Mouse (Mus musculus) 416B (cell line): ENCODE measurements around the gene Fzd7.

Experiments
- DNase-seq: peaks from one replicate; pipeline ENCODE4 v3.0.0; 2011; ENCODE audit warnings: low read depth

Gene Fzd7

DNA sequence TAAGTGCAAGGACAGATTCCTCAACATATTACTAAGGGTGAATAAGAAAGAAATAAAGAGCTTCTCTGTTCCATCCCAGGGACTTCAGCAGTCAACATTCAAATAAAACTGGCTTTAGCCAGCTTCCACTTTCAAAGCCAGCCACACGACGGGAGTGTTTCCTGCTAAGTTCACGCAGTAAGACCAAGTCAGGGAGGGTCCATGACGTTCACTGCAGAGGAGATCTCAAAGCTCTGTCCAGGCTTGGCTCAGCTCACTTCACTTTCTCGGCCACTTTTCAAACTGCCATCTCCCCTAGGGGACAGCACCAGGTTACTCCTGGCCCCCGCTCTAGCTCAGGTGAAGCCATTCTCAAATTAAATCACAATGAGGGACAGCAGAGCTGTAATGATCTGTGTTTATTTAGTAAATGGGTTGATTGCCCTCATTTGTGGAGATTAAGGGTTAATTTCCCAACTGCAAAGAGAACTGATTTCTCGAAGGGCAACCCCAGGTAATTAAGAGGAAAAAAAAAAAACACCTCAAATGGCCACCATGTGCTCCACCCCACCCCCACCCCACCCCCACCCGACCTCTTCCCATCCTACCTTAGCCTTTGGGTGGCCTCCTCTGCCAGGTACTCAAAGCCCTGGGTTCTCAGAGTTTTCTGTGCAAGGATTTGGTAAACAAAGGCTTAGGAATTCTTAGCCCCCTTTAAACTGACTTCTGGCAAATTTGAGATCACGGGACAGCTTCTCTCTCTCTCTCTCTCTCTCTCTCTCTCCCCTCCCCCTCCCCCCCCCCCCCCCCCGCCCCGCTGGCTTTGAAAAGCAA lies 9.7 kb upstream of the Fzd7 start:
- no peak for DNase-seq

DNA sequence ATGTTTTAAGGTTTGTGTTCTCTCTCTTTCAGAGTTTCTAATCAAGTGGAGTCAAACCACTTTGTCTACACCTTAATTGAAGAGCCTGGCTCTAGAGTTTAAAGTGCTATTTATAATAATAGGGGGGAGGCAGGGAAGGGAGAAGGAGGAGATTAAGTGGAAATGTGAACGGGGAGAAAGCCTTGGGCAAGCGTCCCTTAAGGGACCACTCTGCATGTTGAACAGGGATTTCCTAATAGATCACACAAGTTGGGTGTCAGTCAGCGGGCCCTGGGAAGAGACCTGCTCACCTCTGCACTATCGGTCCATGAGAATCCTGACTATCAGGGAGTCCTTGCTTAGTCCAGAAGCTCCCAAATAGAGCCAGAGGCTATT lies 9.1 kb upstream of the Fzd7 start:
- no peak for DNase-seq

DNA sequence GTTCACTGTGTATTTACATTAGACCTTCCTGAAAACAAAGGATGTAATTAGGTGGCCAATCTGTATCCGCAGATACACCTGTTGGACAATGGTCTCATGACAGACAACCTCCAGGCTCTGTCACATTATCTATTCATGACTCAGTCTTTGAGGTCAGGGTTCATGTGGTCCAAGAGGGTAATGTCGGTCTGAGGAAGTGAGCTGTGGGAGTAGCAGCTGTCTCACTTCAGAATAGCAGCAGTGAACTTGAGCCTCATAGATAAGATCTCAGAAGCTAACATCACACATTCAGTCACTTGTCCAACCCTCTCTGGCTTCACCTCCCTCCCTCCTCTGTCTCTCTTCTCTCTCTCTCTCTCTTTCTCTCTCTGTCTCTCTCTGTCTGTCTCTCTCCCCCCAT lies 6.6 kb upstream of the Fzd7 start:
- peak; percentile 84 for DNase-seq

DNA sequence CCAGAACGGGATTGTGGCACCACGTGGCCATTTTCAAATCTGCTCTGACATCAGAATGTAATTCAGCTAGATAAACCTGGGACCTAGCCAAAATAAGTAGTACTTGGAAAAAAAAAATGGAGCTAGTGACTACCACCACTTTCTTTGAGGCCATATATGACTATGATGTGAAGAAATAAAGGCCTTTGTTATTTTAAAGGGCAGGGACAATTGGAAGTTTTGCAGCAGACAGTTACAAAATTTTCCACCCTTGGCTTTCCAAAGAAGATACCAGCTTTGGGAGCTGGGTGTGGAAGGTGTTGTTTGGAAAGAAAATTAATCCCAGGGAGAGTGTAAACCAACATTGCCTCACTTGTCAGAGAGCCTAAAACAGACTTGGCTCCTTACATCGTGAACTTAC lies 3.3 kb upstream of the Fzd7 start:
- DNase-seq = no peak

DNA sequence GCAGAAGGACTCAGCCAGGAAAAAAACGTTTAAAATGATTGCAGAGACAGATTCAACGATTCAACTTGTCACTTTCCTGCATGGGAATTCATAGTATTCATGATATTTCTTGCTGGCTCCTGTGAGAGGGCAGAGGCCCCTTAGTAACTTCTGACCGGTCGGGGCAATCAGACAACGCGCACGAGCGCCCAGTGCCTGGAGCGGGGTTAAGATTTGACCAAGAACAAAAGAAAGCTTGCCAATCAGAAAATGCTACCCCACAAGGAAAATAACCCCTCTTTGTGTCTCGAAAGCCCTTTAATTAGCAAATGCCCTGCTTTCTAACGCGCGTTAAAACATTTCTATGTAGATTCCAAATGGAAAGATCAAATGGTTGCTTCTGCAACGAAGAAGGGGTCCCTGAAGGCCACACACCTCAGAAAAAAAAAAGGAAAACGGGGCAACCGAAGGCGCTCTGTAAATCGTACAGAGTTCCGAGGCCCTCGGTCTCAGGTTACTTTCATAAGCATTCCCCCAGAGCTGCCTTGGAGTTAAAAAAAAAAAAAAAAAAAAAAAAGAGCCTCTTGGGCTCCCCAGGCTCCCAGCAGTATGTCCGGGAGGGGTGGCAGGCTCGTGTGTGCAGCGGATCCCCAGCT lies 1.3 kb upstream of the Fzd7 start:
- peak; percentile 59 for DNase-seq

DNA sequence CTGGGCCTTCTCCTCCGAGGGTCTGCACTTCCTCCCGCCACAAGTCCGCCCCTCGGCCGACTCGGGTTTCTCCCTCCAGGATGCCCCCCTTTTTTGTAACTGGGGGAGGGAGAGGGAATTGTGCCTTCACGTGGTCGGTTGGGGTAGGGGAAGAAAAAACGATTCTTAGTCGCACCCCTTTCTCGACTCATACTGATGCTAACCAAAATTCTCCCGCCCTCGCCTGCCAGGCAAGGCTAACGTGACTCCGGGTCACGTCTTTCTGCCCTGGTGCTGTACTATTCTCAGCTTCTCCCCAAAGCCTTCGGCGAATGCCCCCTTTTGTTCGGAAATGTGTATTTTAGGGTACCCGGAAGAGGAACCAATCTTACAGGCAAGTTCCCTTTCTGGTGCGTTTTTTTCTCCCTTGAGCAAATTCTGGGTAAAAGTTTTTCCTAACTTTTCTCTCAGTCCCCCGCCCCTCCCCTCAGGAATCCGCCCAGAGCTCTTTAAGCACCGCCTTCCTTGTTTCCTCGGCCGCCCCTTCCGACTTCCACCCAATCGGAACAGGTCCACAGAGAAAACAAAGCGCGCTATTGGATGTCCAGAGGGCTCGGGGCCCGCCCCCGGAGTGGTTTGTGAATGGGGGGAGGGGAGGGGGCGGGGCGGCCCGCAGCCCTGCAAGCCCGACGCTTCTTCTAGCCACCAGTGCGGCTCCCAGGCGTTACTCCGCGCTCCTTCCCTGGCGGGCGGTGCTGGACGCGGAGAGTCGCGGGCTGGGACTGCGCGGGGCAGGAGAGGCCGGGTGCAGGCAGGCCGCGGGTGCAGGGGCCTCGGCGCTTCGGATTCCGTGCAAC lies 550 bp upstream of the Fzd7 start:
- peak; percentile 99 for DNase-seq

DNA sequence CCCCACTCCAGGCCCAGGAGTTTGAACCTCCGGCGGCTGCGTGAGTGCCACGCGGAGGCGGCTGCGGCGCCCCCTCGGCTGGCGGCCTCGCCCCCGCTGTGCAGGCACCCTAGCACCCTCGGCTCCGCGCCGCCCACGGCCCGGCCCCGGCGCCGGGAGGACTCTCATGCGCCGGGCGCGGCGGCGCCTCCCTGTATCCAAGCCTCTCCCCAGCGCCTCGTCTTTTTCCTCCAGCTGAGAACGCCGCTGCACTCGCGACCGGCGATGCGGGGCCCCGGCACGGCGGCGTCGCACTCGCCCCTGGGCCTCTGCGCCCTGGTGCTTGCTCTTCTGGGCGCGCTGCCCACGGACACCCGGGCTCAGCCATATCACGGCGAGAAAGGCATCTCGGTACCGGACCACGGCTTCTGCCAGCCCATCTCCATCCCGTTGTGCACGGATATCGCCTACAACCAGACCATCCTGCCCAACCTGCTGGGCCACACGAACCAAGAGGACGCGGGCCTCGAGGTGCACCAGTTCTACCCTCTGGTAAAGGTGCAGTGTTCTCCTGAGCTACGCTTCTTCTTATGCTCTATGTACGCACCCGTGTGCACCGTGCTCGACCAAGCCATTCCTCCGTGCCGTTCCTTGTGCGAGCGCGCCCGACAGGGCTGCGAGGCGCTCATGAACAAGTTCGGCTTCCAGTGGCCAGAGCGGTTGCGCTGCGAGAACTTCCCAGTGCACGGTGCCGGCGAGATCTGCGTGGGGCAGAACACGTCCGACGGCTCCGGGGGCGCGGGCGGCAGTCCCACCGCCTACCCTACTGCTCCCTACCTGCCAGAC lies 684 bp downstream of the Fzd7 start:
- no peak for DNase-seq

DNA sequence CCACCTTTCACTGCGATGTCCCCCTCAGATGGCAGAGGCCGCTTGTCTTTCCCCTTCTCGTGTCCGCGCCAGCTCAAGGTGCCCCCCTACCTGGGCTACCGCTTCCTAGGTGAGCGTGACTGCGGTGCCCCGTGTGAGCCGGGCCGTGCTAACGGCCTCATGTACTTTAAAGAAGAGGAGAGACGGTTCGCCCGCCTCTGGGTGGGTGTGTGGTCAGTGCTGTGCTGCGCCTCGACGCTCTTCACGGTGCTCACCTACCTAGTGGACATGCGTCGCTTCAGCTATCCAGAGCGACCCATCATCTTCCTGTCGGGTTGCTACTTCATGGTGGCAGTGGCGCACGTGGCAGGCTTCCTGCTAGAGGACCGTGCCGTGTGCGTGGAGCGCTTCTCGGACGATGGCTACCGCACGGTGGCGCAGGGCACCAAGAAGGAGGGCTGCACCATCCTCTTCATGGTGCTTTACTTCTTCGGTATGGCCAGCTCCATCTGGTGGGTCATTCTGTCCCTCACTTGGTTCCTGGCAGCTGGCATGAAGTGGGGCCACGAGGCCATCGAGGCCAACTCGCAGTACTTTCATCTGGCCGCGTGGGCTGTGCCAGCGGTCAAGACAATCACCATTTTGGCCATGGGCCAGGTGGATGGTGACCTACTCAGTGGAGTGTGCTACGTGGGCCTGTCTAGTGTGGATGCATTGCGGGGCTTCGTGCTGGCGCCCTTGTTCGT lies 1.5 kb downstream of the Fzd7 start:
- no peak for DNase-seq

DNA sequence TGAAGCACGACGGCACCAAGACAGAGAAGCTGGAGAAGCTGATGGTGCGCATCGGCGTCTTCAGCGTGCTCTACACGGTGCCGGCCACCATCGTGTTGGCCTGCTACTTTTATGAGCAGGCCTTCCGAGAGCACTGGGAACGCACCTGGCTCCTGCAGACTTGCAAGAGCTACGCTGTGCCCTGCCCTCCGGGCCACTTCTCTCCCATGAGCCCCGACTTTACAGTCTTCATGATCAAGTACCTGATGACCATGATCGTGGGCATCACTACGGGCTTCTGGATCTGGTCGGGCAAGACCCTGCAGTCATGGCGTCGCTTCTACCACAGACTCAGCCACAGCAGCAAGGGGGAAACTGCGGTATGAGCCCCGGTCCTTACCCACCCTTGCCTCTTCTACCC lies 2.1 kb downstream of the Fzd7 start:
- no peak for DNase-seq

DNA sequence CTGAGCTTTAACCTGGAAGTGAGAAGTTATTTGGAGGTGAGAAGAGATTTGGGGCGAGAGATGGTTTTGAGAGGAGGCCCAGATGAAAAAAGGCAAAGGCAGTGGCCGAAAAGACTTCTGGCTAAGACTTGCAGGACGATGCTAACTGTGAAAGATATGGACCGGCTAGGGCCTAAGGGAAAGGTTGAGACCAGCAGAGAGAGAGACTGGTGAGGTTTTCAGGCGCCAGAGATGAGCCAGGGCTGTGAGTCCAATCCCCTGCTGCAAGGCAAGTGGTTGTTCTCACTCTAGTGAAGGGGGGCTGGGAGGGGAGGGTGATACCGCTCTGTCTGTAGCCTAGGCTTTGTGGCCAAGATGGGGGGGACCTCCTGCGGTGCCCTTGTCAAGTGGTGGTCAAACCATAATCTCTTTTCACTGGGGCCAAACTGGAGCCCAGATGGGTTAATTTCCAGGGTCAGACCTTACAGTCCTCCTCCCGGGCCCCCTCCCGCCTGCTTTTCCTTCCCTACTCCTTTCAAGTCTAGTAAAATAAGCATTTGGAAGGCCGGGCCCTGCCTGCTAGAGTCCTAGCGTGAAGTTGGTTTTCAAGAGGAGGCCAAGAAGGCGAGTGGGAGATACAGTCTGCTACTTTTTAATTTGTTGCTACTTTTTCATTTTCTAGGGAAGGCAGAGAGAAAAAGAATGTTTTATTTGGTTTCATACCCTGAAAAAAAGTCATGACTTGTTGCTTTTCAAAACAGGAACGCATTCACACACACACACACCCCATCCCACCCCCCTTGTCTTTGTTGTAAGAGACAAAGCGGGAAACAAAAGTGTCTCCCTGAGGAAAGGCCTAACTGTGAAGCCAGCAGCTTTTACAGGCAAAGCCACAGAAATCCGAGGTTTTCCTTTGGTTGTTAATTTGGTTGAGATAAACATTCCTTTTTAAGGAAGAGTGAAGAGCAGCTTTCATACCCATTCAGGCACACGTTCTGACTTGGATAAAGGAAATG lies 2.9 kb downstream of the Fzd7 start:
- DNase-seq = no peak

DNA sequence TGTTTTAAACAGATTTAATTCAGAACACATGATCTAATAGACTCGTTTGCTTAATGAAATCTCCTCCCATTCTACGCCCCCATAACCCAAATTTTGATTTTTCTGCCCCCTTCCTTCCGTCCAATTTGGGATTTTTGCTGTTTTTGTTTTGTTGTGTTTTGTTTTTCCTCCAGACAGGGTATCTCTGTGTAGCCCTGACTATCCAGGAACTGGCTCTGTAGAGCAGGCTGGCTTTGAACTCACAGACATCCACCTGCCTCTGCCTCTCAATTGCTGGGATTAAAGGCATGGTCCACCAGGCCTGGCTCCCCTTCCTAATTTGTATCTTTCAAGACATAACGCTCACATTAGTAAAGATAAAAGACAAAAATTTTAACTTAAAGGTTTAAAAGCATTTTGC lies 3.6 kb downstream of the Fzd7 start:
- no peak for DNase-seq

DNA sequence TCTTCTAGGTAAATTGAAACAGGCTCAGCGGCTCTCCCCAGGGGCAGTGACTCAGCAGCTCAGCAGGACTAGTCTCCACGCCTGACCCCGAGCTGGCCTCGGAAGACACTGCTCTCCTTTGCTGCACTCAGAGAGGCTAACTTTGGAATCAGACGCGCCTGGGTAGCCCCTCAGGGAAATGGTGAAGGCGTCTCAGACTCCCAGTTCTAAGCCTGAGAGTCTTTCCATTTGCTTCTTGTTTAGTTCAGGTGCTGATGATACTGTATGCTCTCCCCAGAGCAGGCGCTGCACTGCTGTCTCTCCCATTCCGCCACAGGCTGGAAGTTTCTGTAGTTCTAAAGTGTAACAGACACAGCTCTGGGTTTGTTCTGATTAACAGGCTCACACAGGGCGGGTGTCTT lies 5.4 kb downstream of the Fzd7 start:
- DNase-seq = peak; percentile 52

DNA sequence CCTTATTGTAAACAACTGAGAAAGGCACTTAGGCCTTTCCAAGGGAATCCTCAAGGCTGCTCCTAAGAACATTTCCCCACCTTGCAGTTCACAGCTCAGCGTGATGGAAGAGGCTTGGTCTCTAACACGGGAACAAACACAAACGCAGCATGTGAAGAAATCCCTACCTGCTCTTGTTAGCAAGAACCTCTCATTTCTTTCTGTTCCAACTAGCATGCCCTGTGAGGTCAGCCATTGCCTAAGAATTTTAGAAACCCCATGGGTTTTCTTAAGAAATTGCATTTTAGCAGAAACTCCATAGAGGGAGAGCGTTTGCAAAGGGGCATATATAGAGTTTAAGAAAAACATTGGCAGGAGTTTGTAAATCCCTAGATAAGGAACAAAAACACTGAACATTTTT lies 6.3 kb downstream of the Fzd7 start:
- no peak for DNase-seq

DNA sequence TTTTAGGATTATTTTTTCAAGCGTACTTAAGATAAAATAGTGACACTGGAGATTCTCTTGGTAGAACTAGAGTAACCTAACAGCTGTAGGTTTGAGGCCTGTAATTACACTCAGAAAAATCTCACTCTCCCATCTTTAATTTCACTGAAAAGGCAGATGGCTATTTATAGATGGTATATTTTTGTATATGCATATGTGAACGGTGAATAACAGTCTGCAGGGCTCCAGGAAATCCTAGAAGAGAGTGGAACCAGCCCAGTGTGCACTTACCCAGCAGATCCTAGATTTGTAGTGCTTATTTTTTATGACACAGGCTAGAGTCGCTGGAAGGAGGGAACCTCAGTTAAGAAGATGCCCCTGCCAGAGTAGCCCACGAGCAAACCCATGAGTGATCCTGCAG lies 6.8 kb downstream of the Fzd7 start:
- no peak for DNase-seq

DNA sequence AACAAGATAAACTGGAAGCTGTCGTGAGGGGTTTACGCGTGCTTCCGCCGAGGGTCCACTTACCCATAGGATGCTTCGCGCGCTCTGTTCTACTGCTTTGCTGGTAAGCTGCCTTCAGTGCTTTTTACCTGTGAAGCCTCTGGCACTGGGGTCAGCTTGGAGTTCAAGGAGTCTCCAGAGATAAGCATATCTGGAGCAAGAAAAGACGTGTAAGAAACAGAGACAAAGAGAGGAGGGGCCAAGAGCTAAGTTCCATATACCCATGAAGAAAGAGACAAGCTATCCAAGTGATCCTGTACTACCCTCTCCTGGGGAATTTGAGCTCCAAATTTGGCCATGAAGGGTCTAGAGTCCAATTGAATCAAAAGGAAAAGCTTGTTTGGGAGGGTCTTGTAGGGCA lies 9.3 kb downstream of the Fzd7 start:
- DNase-seq = no peak

DNA sequence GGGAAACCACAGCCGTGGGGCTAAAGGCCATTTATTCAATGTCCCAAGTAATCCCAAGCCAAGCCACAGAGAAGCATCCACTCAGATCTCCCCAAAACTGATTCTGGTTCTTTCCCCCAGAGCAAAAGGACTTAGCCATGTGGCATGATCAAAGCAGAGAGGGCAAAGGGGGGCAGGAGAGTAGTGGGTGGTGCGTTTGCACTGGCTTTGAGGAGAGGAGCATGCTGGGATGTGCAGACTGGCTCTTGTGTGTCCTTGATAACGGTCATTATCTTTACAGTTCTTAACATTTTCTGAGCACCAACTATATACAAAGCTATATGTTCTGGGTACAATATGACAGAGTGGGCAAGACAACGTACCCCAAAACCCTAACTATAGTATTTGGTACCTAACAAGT lies 10.2 kb downstream of the Fzd7 start:
- DNase-seq = no peak

DNA sequence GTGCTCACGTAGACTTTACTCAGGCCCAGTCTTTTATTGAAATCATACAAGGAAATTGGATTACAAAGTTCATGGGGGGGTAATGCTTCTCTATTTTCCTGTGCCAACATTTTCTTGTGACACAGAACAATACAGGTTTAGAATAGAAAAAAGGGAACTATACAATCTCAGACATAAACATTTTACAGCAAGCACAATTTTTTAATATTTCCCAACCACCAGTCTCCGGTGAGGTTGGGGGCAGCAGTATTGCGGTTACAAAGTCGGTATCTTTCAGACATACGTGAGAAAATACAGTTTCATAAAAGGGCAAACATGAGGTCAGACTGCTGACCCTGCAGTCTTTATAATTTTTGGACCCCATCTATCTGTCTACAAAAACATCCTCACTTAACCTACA lies 13.7 kb downstream of the Fzd7 start:
- DNase-seq = no peak

DNA sequence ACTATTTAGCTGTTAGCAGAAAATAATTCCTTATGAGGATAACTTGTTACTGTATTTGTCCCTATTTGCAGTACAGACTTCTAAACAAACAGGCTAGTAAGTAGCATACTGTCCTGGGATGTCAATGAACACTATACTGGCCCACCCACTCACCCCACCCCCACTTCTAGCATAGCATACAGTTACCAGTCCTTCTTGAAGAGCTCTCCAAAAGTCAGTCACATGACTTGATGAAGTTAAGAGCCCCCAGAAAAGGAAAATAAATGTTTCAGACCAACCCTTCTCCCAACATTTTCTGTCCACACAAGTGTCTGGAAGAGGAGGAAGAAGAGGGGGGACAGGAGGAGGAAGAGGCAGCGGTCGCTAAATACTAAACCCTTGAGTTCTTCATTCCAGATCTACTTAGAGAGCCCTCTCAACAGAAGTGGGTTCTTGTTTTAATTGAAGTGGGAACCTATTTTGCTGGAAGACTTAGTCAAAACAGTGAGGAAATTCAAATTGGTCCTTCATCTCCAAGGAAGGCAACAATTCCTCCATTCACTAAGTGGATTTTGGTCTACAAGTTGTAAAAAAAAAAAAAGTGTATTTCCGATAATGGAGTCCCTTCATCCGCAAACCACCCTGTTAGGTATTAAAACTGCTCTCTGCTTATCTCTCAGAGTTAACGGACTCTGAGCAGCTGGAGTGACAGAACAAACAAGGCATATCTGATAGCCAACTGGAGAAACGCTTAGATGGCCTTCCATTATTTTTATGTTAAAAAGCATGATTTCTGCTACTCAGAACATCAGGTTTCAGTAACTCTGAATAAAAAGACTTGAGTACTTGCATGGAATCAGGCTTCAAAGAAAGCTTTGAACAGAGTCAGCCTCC lies 15.8 kb downstream of the Fzd7 start:
- DNase-seq = no peak

DNA sequence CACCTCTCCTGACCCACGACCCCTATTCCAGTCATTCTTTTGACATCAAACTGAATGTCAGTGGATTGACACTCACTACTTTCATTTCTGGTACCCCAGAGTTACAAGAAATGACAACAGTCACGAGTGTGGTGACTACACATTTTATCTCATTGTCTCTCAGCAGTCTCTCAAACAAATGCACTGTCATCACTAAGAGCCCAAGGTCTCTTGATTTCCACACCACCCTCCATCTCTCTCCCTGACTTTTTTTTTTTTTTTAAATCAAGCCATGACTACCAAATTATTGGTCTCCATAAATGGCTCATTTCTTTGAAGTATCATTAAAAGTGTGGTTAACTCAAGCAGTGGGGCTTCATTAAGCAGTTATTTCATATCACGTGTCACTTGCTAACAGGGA lies 17.1 kb downstream of the Fzd7 start:
- DNase-seq = no peak
